Mouse (Mus musculus): ENCODE results near the gene Gnl2.

GRCm38 (mm10) chr4:125020780-125021538, 4.6 kb downstream of the Gnl2 start:
- TF ChIP-seq FLI1 (IDR thresholded peaks at IDR 0.05; ENCODE audit: low read length) (no peak), GATA1 (IDR thresholded peaks at IDR 0.05; ENCODE audit: borderline replicate concordance, low read length) (no peak)
